Mouse (Mus musculus) layer of hippocampus, adult 2 months (tissue): Measurements from ENCODE around the gene Intu. TPM values are rescaled to one million over a fixed set of nuclear protein-coding genes. Genes with fewer than 3 reads are reported as not detected.
A peak's percentile ranks its signal among the peaks of the same experiment; 100 is the strongest.

Experiments
- DNase-seq, 2 experiments: peaks; one replicate each; pipeline ENCODE4 v3.0.0; 2022; ENCODE audit warnings: low spot score in 2 of 2
- H3K27ac ChIP-seq: fragments of 200-600 bp; 2 replicates; pipeline ENCODE4 v1.8.1; 2022
- H3K4me3 ChIP-seq: fragments of 200-600 bp; 2 replicates; pipeline ENCODE4 v1.8.1; 2022; ENCODE audit warnings: mild to moderate bottlenecking
- CTCF ChIP-seq: fragments of 200-600 bp; conservative IDR thresholded peaks from 2 replicates; pipeline ENCODE4 v1.8.1; 2022; ENCODE audit warnings: antibody characterized with exemption, mild to moderate bottlenecking, moderate library complexity
- long read RNA-seq, 2 experiments: library from polyadenylated mRNA; stranded (forward); transcript quantifications; one replicate each; pipeline ENCODE4 v2.0.0; 2021; ENCODE audit warnings: borderline mapping rate in 2 of 2
- total RNA-seq, 2 experiments: library from RNA; stranded (reverse); gene quantifications; 2 replicates each; pipeline ENCODE4 v1.2.3; 2021

The Intu gene
- 1 to 10 TPM; 5.1 to 7.3 TPM for total RNA-seq
- long read RNA-seq, experiment 1, full-length matches to known transcripts = 1 of 6 reads
- long read RNA-seq, experiment 1, partial matches to known transcripts = 0 of 6 reads
- long read RNA-seq, experiment 1, other reads (novel, unspliced or antisense) = 5 of 6 reads
- long read RNA-seq, experiment 2, full-length matches to known transcripts = 1 of 5 reads
- long read RNA-seq, experiment 2, partial matches to known transcripts = 3 of 5 reads
- long read RNA-seq, experiment 2, other reads (novel, unspliced or antisense) = 1 of 5 reads

DNA sequence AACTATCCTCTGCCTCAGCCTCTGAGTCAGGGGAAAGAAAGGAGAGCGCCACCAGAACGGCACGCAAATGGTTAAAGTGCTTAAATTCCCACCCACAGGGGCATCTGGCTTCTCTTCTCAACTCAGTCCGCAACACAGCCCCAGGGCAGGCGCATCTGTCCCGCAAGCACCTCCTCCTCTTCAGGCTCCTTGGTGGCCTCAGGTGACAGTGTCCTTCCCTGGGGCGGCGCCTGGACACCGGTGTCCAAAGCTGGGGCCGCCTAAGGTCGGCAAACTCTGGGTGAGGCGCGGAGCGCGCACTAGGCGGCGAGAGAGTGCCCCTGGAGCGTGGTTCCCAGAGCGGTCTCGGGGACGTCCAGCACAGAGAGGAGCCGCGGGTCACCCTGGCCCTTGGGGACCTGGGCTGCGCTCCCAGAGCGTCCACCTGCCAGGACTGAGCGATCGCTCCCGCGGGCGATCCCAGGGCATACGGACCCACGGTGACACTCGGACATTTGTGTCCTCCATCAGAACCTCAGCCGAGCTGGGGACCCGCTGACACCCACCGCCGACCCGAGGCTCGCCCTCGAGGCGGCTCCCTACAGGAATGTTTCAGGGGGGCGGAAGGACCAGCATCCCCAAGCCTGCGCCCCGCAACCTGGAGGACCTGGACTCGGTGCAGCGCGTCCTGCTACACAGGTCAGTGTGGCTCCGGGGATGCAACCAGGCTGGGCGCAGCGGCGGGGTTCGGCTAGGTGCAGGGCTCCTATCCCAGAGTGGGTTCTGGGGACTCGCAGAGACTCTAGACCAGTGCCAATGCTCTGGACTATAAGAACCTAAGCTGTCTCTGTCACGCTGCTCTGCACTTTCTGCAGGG lies at the start of gene Intu:
Intu (plus strand) TSS at position 1 of the 856 bp plus-strand sequence.
- TF ChIP-seq CTCF = peak; percentile 72
- Histone ChIP-seq H3K27ac (peak within 1 kb of the TSS; percentile 56; the same call in 1 of the 2 replicates), H3K4me3 (peak within 1 kb of the TSS; percentile 67)
- peak in 1 of 2 experiments; percentile 40 for DNase-seq

DNA sequence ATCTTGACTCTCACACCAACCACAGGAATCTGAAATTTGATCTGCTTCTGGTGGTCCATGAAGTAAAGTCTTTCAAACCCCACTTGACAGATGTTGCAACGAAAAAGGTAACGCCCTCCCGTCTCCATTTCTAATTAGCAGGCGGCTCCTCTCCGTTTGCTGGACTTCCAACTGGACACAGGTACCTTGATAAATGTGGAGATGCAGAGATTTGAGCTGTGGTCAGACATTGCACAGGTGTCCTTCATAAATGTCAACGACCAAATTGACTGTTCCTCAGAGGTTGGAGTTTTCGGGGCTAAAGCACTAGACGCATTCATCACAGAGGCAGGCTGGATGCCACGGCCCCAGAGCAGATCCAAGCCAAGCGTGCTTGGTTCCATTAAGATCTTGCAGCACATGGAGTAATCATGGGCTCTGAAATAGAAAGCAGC lies 47.8 kb upstream of the Intu start:
- no peak overlapping the region for H3K27ac ChIP-seq
- H3K4me3 ChIP-seq = no peak overlapping the region
- no peak for DNase-seq
- TF ChIP-seq CTCF = no peak

DNA sequence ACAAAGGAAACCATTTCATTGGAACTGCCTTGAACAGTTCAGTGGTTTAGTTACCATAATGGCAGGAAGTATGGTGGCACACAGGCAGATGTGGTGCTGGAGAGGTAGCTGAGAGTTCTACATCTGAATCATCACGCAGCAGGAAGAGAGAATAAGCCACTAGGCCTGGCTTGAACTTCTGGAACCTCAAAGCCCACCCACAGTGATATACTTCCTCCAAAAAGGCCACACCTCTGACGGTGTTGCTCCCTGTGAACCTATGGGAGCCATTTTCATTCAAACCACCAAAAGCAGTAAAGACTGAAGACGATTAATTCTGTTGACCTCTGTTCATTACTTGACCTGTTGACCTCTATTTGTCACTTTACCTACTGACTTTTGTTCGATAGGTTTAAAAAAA lies 43.7 kb upstream of the Intu start:
- no peak for DNase-seq
- Histone ChIP-seq H3K4me3 (no peak overlapping the region), H3K27ac (no peak overlapping the region)
- no peak for TF ChIP-seq CTCF

DNA sequence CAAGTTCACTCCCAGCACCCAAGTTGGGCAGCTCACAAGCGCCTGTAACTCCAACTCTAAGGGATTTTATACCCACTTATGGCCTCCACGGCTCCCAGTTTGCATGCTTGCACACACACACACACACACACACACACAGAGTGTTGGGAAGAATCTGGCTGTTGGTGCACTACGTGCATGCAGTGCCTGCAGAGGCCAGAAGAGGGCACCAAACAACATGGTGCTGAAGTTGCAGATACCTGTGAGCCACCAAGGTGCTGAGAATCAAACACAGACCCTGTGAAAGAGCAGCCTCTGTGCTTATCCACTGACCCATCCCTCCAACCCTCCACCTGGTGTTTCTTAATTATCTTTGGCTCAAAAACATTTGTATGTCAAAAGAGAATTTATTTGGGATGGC lies 39.3 kb upstream of the Intu start:
- DNase-seq = no peak
- peak; percentile 50 for TF ChIP-seq CTCF
- H3K4me3 ChIP-seq = no peak overlapping the region

DNA sequence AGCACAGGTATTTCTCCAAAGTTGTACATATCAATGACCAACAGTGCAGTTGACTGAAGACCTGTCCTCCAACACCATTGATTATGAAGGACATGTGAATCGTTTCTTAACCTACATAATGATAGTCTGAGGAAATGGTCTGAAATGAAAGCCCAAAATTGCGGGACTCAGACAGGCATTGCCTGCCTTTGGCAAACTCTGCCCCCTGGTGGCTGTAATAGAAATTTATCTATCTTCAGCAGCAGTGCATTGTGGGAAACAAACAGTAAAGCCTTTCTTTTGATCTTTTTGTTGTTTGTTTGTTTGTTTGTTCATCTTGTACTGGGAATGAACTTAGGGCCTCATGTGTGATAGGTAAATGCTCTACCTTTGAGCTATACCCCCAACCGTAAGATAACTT lies 32.2 kb upstream of the Intu start:
- Histone ChIP-seq H3K27ac (no peak overlapping the region), H3K4me3 (no peak overlapping the region)
- DNase-seq = peak in 1 of 2 experiments; percentile 20
- TF ChIP-seq CTCF = peak; percentile 73

More for the DNA sequence above, 39.3 kb upstream of the Intu start:
- H3K27ac ChIP-seq = no peak overlapping the region

DNA sequence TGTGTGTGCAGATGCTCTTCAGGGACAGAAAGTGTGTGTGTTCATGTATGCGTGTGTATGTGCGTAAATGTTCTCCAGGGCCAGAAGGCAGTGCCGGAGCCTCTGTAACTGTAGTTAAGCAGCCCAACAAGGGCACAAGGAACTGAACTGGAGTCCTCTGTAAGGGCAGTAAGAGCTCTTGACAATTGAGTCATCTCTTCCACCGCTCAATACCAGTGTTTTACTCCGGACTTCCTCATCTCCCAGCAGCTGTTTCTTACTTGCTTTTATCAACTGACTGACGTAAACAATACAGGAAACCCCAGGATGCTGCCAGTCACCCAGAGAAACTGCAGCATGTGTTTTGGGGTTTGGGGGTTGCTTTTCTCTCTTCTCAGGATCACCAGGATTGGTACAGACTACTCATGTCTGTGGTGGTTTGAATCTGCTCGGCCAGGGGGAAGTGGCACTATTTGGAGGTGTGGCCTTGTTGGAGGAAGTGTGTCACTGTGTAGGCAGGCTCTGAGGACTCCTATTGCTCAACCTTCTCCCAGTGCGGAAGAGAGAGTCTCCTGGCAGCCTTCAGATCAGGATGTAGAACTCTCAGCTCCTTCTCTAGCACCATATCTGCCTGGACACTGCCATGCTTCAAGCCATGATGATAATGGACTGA lies 30.8 kb upstream of the Intu start:
- no peak overlapping the region for H3K4me3 ChIP-seq
- no peak for TF ChIP-seq CTCF

DNA sequence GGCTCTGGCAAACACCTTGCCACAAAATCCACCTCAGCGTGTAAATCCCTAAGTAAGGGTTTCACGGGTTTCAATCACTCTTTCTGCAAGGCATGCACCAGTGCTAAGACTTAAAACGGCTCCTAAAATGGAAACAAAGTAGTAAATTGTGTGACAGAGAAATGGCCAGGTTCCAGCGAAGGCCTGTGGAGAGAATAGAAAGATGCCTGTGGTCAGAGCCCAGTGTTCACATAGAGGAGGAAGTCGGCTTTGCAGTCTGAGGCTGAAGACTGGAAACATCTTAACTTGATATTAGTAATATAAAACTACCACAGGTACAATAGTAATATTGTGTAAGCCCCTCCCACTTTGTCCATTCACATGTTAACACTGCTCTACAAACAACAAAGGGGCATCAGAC lies 26.7 kb upstream of the Intu start:
- TF ChIP-seq CTCF = no peak
- Histone ChIP-seq H3K4me3 (no peak overlapping the region), H3K27ac (no peak overlapping the region)
- DNase-seq = no peak

More for the DNA sequence above, 30.8 kb upstream of the Intu start:
- H3K27ac ChIP-seq = no peak overlapping the region
- no peak for DNase-seq

DNA sequence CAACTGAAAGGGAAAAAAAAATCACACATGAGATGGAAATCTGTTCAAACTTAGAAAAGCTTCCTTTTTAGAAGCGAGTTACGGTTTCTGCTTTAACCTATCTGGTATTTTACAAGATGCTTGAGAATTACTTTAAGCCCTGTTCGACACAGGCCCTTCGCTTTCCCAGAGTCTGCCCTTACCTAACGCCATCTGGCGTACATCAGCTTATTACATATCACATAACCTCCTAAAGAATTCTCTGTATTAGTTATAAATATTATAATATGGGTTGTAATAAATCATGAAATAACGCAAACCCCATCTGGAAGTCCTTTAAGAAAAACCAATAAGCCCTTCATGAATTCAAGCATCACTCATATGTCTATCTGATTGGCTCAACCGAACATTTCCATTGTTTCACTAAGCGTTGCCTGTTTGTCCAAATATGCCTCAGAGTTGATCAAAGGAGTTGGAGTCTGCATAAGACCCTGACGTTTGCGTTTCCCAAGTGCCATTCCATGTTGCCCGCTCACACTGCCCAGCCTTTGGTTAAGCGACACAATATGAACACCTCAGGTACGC lies 25.6 kb upstream of the Intu start:
- DNase-seq = no peak
- Histone ChIP-seq H3K4me3 (no peak overlapping the region), H3K27ac (no peak overlapping the region)
- no peak for TF ChIP-seq CTCF

DNA sequence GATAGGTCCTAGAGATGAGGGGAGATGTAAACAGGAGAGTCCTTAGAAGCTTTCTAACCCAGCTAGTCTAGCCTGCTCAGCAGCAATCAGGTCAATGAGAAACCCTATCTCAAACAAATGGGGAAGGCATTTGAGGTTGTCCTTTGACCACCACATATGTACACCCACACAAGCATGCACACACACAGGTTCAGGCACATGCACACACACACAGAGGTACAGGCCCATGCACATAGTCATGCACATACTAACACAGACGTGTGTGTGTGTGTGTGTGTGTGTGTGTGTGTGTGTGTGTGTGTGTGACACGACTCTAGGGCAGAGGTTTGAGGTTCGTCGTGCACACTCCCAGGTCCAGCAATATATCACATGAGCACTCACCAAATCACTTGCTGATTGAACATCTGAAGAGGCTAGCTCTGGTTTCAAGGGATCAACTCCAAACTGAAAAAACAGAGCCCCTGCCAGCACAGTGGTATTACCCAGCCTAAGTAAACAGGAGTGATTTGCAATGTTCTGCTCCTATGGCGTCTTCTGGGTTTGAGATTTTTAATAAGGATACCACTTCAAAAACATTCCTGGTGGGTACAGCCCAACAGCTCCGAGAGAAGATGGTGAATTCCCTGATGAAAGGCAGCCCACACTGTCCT lies 22.0 kb upstream of the Intu start:
- Histone ChIP-seq H3K4me3 (no peak overlapping the region), H3K27ac (no peak overlapping the region)
- no peak for DNase-seq
- no peak for TF ChIP-seq CTCF

DNA sequence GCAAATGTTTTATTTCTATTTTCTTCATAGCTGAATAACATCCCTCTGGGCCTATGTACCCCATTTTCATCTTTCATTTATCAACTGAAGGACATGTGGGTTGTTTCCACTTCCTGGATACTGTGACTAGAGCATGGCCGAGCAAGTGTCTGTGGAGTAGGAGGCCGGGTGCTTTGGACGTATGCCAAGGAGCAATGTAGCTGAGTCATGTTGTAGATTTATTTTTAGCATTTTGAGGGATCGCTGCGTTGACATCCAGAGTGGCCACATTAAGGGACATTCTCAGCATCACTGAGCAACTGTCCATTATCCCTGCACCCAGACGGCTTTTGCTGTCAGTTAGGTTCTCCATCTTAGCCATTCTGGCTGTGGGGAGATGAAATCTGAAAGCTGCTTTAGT lies 20.5 kb upstream of the Intu start:
- Histone ChIP-seq H3K27ac (no peak overlapping the region), H3K4me3 (no peak overlapping the region)
- no peak for DNase-seq
- TF ChIP-seq CTCF = no peak

DNA sequence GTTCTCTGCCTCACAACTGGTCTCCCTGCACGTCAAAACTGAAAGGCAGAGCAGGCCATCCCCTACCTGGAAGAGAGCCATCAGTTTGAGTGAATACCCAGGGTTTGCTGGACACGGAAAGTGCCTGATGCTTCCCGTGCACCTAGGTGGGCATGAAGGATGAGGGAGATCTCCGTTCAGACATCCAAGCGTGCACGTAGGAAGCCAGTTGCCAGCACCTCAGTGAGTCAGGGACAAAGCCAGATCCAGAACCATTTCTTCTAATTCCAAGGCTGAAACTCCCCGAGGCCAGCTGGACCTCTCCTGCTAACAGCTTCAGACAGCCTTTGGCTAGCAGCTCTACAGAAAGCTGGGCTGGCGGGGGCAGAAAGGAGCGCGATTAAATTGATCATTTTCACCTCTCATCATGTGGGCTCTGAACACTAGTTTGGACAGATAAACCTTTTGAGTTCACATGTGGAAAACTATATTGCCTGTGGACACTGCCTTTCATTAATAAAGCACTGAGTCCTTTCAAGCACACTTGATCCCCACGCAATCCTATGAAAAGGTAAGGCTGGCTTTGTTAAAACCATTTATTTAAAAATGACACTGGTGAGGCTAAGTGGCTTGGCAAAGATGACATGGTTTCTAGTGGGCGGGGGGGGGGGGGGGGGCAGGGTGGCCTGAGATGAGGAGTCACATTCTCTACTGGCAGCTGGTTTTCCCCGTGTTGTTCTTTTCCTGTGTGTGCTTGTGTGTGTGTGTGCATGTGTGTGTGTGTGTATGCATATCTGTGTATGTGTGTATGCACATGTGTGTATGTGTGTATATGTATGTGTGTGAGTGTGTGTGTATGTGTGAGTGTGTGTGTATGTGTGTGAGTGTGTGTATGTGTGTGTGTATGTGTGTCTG lies 17.9 kb upstream of the Intu start:
- no peak for DNase-seq
- Histone ChIP-seq H3K4me3 (no peak overlapping the region), H3K27ac (no peak overlapping the region)
- no peak for TF ChIP-seq CTCF
